Mouse (Mus musculus) lung, postnatal 0 days (tissue): ENCODE measurements around the gene Pacsin1.

Experiments used
- CTCF ChIP-seq: IDR thresholded peaks from 2 replicates; pipeline ENCODE4 v1.5.1; 2016; ENCODE audit warnings: antibody characterized with exemption, mild to moderate bottlenecking
- EP300 ChIP-seq: IDR thresholded peaks from 2 replicates; pipeline ENCODE4 v1.6.1; 2016; ENCODE audit warnings: antibody characterized with exemption, mild to moderate bottlenecking, control low read depth

- TF ChIP-seq EP300: no peak
- no peak for TF ChIP-seq CTCF
Observed at GRCm38 (mm10) chr17:27657123-27657522, 1.8 kb downstream of the Pacsin1 start.
